Mouse (Mus musculus): ENCODE results near the gene Gm21936. TPM values are rescaled to one million over a fixed set of nuclear protein-coding genes. Genes with fewer than 3 reads are reported as not detected.

Gm21936 gene
- polyA plus RNA-seq (2014; fragmentation: Illumina TruSeq; extraction: RNeasy Lipid Tissue Mini Kit (QIAGEN cat#74804); ENCODE audit: insufficient read depth, low read depth, low replicate concordance): not detected

GRCm38 (mm10) chr12:87795212-87795611 is at the start of gene Gm21936:
Gene Gm21936, plus strand, starts transcription at chr12:87795512.

GRCm38 (mm10) chr12:87775655-87776054 is 19.7 kb upstream of the Gm21936 start, which contains the start of gene Gm21319:
Gene Gm21319, minus strand, starts transcription at chr12:87775755.

GRCm38 (mm10) chr12:87816277-87816676 is 21.0 kb downstream of the Gm21936 start, which contains the start of gene BB287469:
Gene BB287469, plus strand, starts transcription at chr12:87816577.

GRCm38 (mm10) chr12:87842239-87842638 is 46.9 kb downstream of the Gm21936 start, which contains the start of gene Gm2001:
Gene Gm2001, minus strand, starts transcription at chr12:87842339.

Other genes with a start within 250 kb of the Gm21936 start
- gene Oog1, start 192.8 kb upstream of the Gm21936 start, polyA plus RNA-seq (2014; fragmentation: Illumina TruSeq; extraction: RNeasy Lipid Tissue Mini Kit (QIAGEN cat#74804); ENCODE audit: insufficient read depth, low read depth, low replicate concordance): not detected
- not detected for gene Gm4027, start 176.6 kb upstream of the Gm21936 start, polyA plus RNA-seq (2014; fragmentation: Illumina TruSeq; extraction: RNeasy Lipid Tissue Mini Kit (QIAGEN cat#74804); ENCODE audit: insufficient read depth, low read depth, low replicate concordance)
- gene Gm16381, start 150.9 kb upstream of the Gm21936 start, polyA plus RNA-seq (2014; fragmentation: Illumina TruSeq; extraction: RNeasy Lipid Tissue Mini Kit (QIAGEN cat#74804); ENCODE audit: insufficient read depth, low read depth, low replicate concordance): not detected
- gene Gm21319, start 19.8 kb upstream of the Gm21936 start, polyA plus RNA-seq (2014; fragmentation: Illumina TruSeq; extraction: RNeasy Lipid Tissue Mini Kit (QIAGEN cat#74804); ENCODE audit: insufficient read depth, low read depth, low replicate concordance): not detected
- gene BB287469, start 21.1 kb downstream of the Gm21936 start, polyA plus RNA-seq (2014; fragmentation: Illumina TruSeq; extraction: RNeasy Lipid Tissue Mini Kit (QIAGEN cat#74804); ENCODE audit: insufficient read depth, low read depth, low replicate concordance): not detected
- gene Gm2001, start 46.8 kb downstream of the Gm21936 start, polyA plus RNA-seq (2014; fragmentation: Illumina TruSeq; extraction: RNeasy Lipid Tissue Mini Kit (QIAGEN cat#74804); ENCODE audit: insufficient read depth, low read depth, low replicate concordance): not detected
- gene Gm2016, start 78.6 kb downstream of the Gm21936 start, polyA plus RNA-seq (2014; fragmentation: Illumina TruSeq; extraction: RNeasy Lipid Tissue Mini Kit (QIAGEN cat#74804); ENCODE audit: insufficient read depth, low read depth, low replicate concordance): not detected
- gene Gm2022, start 99.9 kb downstream of the Gm21936 start, polyA plus RNA-seq (2014; fragmentation: Illumina TruSeq; extraction: RNeasy Lipid Tissue Mini Kit (QIAGEN cat#74804); ENCODE audit: insufficient read depth, low read depth, low replicate concordance): not detected
- gene Gm2035, start 124.3 kb downstream of the Gm21936 start, polyA plus RNA-seq (2014; fragmentation: Illumina TruSeq; extraction: RNeasy Lipid Tissue Mini Kit (QIAGEN cat#74804); ENCODE audit: insufficient read depth, low read depth, low replicate concordance): not detected
- not detected for gene Gm2042, start 158.6 kb downstream of the Gm21936 start, polyA plus RNA-seq (2014; fragmentation: Illumina TruSeq; extraction: RNeasy Lipid Tissue Mini Kit (QIAGEN cat#74804); ENCODE audit: insufficient read depth, low read depth, low replicate concordance)
- not detected for gene Gm2075, start 216.3 kb downstream of the Gm21936 start, polyA plus RNA-seq (2014; fragmentation: Illumina TruSeq; extraction: RNeasy Lipid Tissue Mini Kit (QIAGEN cat#74804); ENCODE audit: insufficient read depth, low read depth, low replicate concordance)
- not detected for gene Gm6803, start 223.3 kb downstream of the Gm21936 start, polyA plus RNA-seq (2014; fragmentation: Illumina TruSeq; extraction: RNeasy Lipid Tissue Mini Kit (QIAGEN cat#74804); ENCODE audit: insufficient read depth, low read depth, low replicate concordance)
- gene Gm2056, start 231.5 kb downstream of the Gm21936 start, polyA plus RNA-seq (2014; fragmentation: Illumina TruSeq; extraction: RNeasy Lipid Tissue Mini Kit (QIAGEN cat#74804); ENCODE audit: insufficient read depth, low read depth, low replicate concordance): not detected

Measured in lung, adult 10 weeks (tissue).